Mouse (Mus musculus) gastrocnemius, postnatal 14 days (tissue): Measurements from ENCODE around the gene Gfra1. TPM values are rescaled to one million over a fixed set of nuclear protein-coding genes. Genes with fewer than 3 reads are reported as not detected.

ENCODE experiments used
- DNase-seq: peaks from one replicate; pipeline ENCODE4 v3.0.0; 2021; ENCODE audit warnings: mixed read lengths
- intact Hi-C: fragments of 180-260 bp; cut with DNase I; formaldehyde crosslinking; loops from one replicate; pipeline ENCODE4 v1.15.1; 2025; ENCODE audit warnings: low total_unique reads
- total RNA-seq, 2 experiments: library from RNA; stranded (reverse); gene quantifications; 2 replicates each; pipeline ENCODE4 v1.2.3; 2021

The Gfra1 gene
- total RNA-seq, 2 experiments from 2014 or later = 4.7 to 6.6 TPM

DNA sequence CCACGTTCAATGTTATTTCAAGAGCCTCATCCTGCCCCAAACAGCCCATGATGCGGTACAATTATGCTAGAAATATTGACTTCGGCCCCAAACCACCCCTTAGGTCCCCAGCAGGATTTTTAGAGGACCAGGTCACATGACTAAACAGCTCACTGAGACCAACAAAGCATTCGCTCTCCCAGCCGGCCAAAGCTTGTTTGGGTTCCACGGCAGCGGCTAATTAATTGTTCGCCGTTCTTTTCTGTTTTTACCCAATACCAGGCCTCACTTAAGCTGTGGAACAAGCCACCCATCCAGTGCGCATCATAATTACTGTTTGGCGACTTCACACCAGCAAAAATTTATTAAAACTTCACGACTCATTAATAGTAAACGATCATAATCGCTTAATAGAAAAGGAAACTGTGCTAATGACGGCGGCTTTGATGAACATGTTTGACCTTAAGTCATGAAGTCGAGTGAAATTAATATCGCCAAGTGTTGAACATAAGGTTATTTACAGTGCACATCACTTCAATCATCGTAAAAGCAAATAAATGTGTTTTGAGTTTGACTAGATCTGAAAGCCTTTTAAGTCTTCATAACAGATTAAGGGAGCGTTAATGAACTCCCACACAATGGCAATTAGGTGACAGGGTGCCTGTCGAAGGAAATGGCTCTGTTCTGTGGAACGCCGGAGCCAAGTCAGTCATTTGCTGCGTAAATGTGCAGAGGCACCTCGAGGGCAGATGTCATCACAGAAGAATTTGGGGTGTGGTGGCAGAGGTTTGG lies 235.5 kb downstream of the Gfra1 start:
- intact Hi-C loops = no loop called here
- DNase-seq = no peak

DNA sequence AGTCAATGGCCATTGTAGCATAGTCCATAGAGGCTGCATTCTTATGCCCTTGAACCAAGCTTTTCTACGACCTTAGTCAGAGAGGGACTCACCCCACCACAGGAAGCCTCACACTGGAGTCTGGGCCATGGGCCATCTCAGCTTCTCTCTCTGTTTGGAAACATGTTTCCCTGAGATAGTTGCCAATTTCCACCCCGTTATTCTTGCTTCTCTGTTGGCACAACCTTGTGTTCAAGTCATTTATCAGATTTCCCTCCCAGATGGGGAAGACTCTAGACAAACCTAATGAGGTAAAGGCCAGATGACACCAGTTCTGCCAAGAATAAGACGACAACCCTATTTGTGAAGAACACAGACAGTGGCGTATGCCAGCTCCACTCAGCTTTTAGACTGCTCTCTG lies 238.1 kb downstream of the Gfra1 start:
- no peak for DNase-seq
- intact Hi-C loops = no loop called here

- intact Hi-C loops = no loop called here
- no peak for DNase-seq
Observed at GRCm38 (mm10) chr19:58206496-58207044, 249.1 kb downstream of the Gfra1 start.

DNA sequence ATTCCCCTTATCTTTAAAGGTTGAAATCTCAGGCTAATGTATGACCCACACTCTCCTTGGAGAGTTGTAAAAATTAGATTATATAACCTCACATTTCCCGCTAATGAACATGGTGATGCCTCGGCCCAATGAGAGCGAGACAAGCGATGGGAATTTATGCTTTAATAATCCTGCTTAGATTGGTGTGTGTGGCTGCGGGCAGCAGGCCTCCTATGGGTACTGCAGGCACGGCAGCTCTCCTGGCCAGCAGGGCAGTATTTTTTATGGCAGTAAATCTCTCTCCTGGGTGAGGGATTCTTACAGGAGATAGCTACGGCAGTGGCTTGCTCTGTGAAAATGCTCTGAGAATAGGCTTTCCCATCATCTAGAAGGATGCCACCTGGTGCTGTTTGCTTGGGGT lies 250.2 kb downstream of the Gfra1 start:
- intact Hi-C loops = no loop called here

GRCm38 (mm10) chr19:58202627-58203026 lies 253.1 kb downstream of the Gfra1 start:
- no peak for DNase-seq
- intact Hi-C loops = no loop called here

More for the DNA sequence above, 250.2 kb downstream of the Gfra1 start:
- no peak for DNase-seq

- intact Hi-C loops = no loop called here
Observed at GRCm38 (mm10) chr19:58199679-58200078, 256.0 kb downstream of the Gfra1 start.

DNA sequence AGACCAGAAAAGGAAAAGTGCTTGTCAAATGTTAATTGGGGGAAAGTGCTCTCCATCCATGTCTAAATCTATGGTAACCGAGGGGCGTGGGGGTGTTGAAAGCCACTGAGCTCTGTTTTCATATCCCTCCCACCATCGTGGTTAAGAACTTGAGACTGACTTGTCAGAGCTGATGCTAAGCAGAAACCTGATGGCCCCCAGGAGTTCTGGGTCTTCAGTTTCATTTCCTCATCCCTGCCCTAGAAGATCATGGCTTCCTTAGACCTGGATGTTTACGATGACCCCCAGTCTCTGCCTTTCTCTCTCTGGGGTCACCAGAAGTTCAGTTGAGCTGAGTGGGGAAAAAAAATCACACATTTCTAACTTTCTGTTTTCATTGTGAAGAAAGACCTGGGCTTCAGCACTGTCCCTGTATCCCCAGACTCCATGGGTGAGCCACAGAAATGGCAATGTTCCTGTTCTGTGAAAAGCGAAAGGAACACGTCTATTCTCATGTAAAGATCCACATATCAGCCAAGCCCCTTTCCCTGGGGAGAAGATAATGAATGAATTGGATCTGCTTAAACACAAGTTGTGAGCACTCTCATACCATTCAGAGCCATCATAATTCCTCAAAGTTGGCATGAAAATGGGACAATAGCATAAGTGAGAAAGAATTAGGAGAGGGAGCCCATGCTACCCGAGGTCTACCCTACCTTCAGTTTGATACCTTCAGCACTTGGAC lies 261.8 kb downstream of the Gfra1 start:
- no peak for DNase-seq
- intact Hi-C loops = no loop called here

More at GRCm38 (mm10) chr19:58199679-58200078, 256.0 kb downstream of the Gfra1 start:
- no peak for DNase-seq

GRCm38 (mm10) chr19:58190947-58191346 lies 264.8 kb downstream of the Gfra1 start:
- intact Hi-C loops = no loop called here
- DNase-seq = no peak

- DNase-seq = no peak
- intact Hi-C loops = no loop called here
Observed at GRCm38 (mm10) chr19:58186558-58186957, 269.2 kb downstream of the Gfra1 start.

Other genes with a start within 250 kb of the Gfra1 start
- not detected for gene Ccdc172, start 56.1 kb upstream of the Gfra1 start, total RNA-seq
- not detected for gene Pnlip, start 196.6 kb upstream of the Gfra1 start, total RNA-seq